Mouse (Mus musculus): ENCODE measurements around the gene Erc2.

Erc2 gene

DNA sequence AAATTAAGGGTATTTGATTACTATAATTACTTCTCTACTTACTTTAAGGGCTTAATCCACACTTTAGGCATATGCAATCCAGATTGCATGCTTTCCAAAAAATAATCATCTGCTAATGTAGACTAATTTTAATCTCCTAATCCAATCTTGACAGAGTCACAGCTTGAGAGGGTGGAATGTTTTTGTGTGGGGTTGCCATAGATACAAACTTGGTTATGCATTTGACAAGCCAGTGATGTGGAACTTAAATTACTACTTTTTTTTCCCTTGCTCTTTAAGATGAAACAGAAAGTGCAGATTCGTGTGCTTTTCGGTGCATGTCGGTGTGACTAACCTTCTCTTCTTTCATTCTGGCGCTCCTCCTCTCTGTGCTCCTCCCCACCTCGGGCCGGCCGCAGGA, 694.6 kb downstream of the Erc2 start:
- no peak for DNase-seq

DNA sequence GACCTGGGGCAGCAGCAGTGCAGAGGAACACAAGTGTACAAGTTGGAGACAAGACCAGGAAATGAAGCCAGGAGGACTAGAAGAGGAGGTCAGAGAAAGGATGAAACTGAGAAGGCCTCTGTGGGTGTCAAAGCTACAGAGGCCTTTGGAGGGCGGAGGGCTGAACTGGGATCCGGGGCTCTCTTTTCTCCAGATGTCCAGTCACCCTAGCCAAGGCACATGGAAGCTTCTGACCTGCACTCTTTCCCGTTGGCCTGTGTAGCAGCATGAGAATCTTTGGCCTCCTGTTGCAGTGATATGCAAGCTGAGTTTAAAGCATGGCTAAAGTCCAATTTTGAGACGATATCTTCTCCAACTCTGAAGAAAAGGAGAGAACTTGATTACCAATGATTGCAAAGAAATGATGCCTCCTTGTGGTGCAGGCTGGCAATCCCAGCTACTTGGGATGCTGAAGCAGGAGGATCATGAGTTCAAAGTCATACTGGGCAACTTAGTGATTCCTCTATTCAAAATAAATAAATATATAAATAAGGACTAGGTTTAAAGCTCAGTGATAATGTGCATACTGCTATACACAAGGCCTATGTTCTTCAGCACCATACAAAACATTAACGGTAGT, 699.8 kb downstream of the Erc2 start:
- DNase-seq = no peak

DNA sequence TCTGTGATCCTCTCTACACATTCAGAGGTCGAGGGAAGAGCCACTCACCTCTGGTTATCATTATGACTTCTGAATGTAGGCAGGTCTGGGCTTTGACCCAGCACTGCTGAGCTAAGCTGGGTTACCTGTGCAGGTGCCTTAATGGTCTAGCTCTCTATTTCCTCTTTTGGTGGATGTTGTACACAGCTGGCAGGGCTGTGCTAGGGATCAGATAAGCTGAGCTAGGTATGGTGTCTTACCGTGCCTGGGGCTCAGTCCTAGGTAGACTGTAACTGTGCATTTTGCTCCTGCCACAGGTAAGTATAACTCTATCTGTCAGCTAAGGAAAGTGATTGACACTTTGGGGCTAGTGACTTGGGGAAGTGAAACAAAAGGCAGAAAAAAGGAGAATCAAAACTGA, 701.0 kb downstream of the Erc2 start:
- DNase-seq = no peak

DNA sequence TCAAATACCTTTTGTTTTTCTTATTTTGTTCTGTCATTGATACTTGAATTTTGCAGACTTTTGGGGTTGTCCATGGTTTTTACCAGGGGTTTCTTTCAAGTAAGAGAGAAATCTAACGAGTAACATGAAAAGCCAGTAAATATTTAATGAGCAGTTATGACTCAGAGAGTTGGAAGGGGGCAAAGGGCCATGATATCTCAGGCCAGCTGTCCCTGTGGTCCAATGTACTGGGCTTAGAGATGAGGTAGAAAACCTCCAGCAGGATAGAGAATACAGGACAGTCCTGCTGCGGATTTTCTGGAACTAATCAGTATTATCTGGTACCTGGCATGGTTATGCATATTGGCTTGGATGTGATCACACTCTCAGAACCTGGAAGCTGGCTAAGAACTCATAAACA, 701.5 kb downstream of the Erc2 start:
- no peak for DNase-seq

DNA sequence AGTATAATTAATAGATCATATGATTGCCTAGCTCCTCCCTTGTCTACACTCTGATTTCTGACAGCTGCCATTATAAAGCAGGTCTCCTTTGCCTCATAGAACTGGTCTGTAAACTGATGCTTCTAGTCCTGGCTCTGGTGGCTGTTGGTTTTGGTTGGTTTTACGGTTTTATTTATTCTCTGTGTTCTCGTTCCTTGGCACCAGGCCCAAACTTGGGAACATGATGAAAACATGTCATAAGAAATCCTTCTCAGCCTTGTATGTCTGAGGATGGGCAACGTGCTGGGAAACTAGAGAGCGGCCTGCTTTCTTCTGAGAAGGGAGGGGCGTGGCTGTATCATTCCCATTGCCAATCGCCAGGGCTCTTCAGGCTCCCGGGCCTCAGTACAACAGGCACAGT, 704.2 kb downstream of the Erc2 start:
- DNase-seq = no peak

DNA sequence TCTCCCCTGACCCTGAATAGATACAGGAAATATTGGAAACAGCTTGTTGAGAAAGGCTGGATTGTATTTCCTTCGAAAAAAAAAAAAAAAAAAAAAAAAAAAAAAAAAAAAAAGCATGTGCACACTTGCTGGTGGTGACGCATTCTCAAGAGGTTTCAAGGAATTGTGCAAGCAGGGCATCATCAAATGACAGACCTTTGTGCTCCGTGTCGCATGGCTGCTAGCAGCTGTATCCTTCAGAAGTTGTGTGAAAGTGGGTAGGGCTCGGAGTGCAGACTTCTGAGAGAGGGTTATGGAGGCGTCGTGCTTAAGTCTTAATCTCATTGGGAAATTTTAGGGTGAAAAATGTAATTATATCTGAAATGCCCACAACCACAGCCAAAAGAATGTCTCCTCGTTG, 706.3 kb downstream of the Erc2 start:
- DNase-seq = no peak

DNA sequence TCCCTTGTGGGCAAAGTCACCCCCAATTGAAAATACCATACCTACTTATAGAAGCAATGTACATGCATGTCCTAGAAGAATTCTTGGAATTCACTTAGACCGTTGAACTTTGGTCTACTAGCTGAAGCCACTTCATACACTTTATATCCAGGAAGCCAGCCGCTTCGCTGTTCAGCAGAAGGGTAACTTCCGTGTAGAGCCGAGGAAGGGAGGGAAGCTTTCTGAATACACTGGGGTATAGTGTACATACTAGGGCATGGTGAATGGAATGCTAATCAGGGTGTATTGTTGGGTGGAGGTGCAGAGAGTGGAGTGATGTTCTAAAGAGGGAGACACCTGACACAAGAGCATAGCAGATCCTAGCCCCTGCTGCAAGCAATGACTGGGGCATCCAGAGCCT, 708.9 kb downstream of the Erc2 start:
- no peak for DNase-seq

DNA sequence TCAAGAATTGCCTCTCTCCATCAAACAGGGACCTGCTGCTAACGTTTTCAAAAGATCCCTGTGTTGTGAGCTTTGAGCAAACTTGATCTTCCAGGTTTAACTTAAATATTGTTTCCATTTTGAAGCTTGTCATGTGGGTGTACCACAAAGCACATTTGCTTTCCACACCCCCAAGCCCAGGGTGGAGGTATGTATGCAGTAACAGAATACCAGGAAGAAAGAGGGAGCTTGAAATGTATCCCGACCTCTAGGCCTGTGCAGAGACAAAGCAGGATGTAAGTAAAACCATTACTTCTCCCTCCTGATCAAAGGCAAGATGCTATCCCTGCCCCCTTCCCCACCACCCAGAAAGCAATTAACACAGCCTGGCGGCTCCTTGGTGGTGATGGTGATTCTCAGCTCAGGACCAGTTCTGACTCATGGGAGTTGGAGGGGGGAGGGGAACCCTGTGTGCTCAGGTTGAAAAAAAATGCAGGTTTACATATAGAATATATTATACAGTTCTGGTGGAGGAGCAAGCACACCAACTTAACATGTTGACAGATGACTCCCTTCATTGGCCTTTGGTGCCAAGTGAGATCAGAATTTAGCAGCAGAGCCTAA, 710.2 kb downstream of the Erc2 start:
- no peak for DNase-seq

DNA sequence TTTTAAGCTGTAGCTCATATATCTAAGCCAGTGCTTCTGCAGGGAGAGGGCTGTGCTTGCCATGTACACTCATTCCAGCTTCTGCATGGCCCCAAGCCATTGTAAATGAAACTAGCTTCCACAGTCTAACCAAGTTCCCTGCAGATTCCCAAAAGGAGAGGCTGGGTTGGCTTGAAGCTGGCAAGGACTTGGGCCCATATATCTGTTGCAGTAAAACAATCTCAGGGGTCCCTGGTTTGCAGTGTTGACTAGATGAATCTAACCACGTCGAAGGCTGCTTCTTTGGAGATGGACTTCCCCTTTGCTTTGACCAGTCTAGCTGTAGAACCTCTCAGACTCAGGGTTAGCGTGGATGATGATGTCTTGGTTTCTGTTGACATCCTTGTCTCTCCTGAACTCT, 716.9 kb downstream of the Erc2 start:
- no peak for DNase-seq

DNA sequence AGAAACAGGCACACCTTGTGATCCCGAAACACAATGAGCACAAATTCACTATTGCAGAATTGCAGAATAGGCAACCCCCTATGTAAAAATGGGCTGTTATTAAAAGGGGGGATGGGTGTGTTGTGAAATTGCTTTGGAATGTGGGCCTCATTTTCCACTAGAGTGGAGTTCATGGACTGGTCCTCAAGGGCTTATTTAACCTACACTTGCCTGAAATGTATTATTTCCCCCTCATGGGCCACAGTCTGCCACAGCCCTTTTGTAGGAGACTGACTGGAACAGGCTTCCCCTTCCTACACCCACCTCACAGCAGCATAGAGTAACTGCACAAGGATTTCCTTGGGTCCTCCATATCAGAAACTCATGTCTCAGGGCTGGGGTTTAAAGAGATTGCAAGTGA, 726.9 kb downstream of the Erc2 start:
- DNase-seq = no peak

DNA sequence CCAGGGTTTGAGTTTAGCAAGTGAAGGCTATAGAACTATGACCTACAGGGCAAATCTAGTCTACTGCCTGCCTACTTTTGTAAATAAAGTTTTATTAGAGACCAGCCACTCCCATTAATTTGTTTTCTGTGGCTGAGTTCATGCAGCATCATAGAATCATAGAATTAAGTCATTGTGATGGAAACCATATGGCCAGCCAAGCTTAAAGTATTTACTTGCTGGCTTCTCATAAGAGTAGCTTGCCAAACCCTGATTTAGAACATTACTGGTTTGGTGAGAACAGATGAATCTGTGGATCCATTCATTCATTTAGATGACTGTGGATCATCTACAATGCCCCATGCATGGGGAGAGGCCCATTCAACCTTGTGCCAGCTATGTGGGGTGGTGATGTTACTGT, 733.8 kb downstream of the Erc2 start:
- DNase-seq = no peak

DNA sequence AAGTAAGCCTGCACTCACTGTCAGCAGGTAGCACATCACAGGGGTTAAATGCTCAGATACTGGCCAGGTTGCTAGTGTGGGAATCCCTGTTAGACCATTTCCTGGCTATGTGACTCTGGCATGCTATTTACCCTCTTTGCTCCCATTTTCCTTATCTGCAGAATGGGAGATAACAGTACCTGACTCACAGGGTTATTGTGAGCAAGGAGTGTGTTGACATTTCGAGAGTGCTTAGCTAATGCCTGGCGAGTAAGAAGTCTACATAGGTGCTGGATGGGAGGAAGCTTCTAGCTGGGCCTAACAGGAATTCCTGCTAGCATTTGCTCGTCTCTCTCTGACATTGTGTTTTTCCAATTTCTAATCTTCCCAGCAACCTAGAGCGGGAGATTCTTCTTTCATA, 737.3 kb downstream of the Erc2 start:
- DNase-seq = no peak

DNA sequence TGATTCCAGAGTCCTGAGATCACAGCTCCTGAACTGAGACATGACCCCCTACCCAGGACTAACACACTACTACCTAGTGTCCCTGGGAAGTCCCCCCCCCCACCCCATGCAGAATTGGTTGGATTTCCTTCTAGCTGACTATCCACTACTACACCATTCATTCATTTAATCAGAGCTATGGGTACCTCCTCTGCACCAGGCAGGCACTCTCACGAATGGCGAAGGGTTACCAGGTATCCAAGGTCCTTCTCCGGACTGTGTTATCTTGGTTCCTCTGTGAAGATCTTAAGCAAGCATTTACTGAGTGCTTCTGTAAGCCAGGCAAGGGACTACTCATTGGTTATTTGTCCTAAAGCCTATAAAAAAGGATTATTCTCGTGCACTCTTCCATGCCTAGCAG, 737.8 kb downstream of the Erc2 start:
- no peak for DNase-seq

DNA sequence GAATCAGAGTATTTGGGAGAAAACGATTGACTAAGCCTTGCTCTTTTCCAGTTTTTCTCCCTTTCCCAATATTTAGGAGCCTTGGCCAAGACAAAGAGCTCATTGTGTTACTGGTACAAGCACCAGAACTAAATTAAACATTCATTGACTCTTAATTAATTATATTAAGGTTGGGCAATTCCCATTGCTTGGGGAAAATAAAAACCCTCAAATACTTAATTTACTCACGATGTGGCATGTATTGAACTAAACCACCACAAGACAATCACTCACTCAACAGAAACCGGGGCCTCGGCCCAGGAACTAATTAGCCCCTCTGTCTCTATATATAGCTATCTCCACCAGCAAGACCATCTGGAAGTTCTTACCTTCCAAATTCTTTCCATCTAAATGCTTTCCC, 740.1 kb downstream of the Erc2 start:
- DNase-seq = no peak

DNA sequence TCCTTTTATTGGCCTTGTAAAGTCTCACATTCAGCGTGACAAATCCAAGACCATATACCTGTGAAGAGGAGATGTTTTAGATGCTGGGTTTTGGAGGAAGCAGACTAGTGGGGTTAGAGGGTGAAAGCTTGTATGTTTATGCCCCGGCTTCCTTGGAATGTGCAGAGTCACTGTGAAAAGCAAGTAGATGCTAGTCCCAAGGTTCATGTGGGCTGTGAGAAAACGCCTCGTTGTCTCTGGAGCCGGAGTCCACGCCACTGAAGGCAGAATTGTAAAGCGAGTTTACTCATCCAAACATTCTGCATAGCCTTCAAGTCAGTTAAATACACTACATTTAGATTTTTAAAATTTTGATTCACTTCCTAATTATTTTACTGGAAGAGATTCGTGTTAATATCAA, 748.5 kb downstream of the Erc2 start:
- no peak for DNase-seq

DNA sequence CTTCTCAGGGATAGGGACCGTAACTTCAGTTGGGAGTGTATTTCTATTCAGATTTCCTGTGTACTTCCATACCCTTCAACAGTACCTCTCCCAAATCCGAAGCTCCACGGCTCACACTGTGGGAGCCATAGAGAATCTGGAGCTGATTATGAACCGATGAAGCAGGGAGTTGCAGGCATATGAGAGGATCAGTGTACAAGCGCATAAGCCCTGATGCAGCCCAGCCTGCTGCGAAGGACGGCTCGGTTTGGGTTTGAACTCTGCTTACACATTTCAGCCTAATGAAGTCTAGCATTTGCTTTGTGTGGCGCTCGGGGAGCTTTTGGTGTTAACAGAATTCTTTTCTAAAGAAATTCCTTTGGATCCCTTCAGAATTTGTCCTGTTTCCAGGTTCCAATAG, 749.4 kb downstream of the Erc2 start:
- no peak for DNase-seq

DNA sequence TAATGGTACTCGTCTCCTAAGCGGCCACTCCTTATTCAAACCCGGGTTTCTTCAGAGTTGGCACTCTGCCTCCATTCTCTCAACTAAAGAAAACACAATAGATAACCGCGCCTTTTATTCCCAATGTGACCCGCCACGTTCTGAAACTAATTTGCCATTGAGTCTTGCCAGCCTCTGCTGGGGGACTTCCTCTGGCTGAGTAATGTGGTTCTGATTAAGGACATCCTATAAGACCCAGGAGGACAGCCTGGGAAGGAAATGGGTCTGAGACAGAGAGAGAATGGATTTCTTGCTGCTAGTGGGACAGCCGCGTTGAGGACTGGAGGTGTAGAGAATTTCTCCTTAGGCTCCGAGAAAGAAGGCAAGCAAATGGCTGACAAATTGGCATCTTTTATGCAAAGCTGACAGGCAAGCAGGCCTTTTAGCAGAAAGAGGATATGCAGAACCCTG, 753.4 kb downstream of the Erc2 start:
- DNase-seq = no peak

DNA sequence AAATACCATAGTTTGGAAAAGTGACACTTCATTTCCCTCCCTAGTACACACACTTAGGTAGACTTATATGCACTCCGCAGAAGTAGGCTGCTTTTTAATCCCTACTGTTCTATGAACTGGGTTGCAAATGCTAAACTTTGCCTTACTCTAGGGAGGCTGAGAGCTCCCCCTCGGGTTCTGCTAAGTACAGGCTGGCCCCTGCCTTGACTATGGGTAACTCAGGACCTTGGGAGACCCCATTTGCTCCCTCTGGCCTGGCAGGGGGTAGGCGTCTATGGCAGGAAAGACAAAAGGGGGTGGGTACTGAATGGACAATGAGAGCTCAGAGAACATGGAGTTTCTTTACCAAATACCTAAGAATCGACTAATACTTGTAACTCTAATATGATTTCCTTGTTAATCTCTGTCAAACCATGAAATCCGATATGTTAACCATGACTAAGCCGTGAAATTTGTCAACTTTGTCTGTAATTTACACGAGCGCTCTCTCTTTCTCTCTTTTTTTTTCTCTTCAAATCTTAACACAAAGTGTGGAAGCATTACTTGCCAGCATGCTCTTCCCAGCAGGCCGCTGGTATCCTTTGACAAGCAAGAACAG, 754.1 kb downstream of the Erc2 start:
- no peak for DNase-seq

DNA sequence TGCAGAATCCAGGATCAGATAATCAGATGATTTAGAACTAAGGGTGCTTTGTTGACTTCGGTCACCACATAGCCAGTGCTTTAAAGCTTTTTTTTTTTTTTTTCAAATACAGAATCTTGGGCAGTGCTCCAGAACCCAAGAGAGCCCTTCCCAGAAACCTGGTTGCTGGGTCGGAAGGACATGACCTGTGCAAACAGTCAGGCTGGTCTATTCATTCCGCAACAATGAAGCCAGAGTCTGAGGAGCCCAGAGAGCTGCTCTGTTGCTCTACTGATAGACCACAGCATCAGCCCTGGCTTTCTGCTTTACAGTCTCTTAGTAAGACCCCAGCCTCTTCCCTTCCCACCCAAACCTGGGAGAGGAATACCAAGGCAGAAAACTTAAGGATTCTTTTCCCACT, 755.3 kb downstream of the Erc2 start:
- no peak for DNase-seq

DNA sequence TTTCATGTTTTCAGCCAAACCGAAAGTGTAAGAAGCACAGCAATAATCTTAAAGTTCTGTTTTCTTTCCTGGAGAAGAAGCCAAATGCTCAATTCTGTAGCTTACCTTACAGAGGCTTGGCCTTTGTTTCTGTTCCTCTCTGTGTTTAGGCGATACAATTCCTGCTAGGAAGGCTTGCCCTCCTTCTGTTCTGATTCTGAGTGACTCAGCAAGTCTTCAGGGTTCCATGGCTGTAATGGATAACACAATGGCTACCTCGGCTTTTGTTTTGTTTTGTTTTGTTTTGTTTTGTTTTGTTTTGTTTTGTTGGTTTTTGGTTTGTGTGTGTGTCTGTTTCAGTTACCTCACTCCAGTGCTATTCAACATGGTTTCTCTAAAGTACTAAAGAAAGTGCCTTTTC, 757.9 kb downstream of the Erc2 start:
- no peak for DNase-seq

DNA sequence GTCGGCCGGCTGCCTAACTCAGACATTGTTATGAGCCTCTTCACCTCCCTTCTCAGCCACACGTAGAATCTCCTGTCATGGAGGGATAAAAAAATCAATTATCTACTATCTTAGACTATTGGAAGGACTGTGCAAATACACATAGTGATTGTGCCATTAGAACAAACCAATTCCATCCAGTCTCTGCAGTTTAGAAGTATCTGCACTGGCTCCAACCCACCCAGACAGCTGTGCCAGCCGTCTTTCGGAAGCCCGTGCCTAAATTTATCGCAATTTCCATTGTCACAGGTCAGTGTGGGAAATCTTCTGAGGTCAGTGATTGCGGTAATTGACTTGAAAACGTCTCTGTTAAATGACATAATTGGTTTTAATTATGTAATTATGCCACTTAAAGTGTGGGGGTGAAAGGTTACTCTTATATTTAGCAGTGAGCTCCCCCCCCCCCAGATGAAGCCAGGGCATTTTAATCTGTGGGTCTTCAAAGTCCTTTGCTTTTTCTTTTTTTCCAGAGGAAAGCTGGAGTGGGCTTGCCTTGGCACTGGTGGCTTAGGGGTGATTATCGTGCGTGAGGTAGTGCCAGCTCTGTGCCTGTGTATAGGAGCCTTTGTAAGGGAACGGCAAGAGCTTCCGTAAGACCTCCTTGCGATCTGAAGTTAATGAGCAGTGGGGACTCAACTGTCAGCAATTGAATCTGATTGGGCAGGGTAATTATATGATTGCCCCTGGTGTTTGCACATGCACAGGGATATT, 759.7 kb downstream of the Erc2 start:
- no peak for DNase-seq

DNA sequence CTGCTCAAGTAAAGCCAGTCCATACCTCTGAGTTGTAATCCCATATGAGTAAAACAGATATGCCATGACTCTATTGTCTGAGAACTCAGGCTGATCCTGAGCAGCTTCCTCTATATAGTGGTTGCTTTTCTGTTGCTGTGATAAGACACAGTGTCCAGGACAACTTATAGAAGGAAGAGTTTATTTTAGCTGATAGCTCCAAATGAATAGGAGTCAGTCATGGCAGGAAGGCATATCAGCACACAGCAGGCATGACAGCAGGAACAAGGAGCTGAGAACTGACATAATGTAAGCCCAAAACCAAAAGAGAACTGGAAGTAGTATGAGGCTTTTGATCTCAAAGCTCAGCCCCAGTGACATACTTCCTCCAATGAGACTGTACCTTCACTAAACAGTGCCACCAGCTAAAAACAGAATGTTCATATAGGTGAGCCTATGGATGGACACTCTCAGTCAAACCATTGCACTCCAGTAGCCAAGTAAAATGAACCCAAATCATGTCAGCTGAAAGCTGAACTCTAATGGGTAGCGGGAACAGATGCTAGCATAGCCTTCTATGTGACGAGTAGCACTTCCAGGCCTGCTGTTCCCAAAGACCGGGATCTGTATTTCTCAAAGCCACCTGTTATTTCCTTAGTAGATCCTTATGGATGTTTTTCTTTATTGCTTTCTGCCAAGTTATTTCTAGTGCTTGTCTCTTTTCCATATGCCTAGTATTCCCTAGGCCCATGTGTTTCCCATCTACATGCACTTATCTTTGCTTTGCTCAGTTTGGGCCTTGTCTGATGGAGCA, 764.8 kb downstream of the Erc2 start:
- DNase-seq = no peak

DNA sequence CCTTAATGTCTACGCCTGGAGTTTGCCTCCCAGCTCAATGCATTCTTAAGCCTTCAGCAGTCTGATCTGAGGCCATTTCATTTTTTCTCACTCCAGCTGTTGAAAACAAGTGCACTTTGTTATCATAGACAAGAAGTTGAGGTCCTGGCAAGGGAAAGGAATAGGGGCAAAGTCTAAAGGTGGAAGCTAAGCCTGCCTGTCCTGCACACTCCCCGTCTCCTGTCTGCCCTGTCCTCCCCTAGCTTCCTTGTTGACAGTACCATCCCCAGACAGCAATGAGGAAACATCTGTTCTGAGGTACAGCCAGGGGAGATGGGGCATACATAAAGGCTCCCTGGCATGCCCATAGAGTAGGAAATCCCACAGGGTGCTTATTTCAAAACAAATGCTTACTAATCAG, 776.7 kb downstream of the Erc2 start:
- no peak for DNase-seq

Data from cerebellum, adult 8-10 months (tissue).